In the genomic region with DNA sequence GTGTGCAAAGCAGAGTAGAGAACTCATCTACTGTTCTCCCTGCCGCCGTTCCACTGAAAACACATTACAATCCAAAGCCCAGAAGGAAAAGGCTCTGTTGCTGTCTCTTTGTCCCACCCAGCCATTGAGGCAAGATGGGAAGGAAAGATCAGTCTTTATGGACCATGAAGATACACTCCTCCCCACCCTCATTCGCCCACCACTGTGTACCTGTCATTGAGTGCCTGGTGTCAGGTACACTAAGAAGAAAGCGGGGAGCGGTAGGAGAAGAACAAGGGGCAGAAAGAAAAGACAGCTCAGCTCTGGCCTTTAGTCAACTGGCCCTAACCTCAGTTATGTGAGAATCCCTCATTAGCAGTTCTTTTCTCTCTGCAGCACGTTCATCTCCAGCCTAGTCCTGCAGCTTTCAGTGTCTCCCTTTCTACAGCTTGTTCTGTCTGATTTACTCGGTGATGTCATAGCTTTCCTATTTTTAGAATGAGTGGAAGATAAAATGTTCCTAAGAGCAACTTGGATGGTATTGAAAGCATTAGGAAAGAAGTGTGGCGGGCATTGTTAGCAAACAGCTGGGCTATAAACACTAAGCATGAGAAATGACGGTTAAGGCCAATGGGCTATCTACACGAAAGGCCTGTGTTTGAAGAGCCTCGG, we compare ENCODE assay signal across 7 mouse cellular contexts.
DNase-seq lines count a peak whose midpoint lies in the region; ATAC-seq lines count a peak whose summit lies in the region.

No protein-coding gene starts in this region.

- peak overlapping the region; percentile 73 for H3K27ac ChIP-seq in heart, embryonic 11.5 days (ENCODE audit: low read depth, low read length)
- peak overlapping the region; percentile 22 for H3K27ac ChIP-seq in limb, embryonic 13.5 days

- ATAC-seq in heart, embryonic 11.5 days (replicated peaks; ENCODE audit: insufficient number of reproducible peaks, low FRiP score, low TSS enrichment) = no peak
- no peak for ATAC-seq in limb, embryonic 13.5 days (ENCODE audit: low FRiP score, low read depth)
- ATAC-seq in activated CD4-positive, CD25-positive, alpha-beta regulatory T cell, adult 4 months = no peak

- no peaks in the 10 kb centered on the region for H3K36me3 ChIP-seq in heart, embryonic 11.5 days (ENCODE audit: control insufficient read depth, insufficient read depth, low read length)
- no peaks in the 10 kb centered on the region for H3K36me3 ChIP-seq in limb, embryonic 13.5 days

- no peak overlapping the region for H3K4me2 ChIP-seq in heart, embryonic 11.5 days
- no peak overlapping the region for H3K4me2 ChIP-seq in limb, embryonic 13.5 days (replicated peaks)

- DNase-seq in NIH3T3 (ENCODE audit: low read depth) = peak; percentile 48
- DNase-seq in adipocyte (ENCODE audit: low spot score) = peak; percentile 29
- DNase-seq in layer of hippocampus, adult 18-20 months (ENCODE audit: low spot score in 2 of 2) = no peak
- no peak for DNase-seq in spleen, adult 18-20 months

- H3K4me3 ChIP-seq in heart, embryonic 11.5 days (ENCODE audit: low read depth, low read length) = no peak overlapping the region
- H3K4me3 ChIP-seq in limb, embryonic 13.5 days = no peak overlapping the region

- H3K4me1 ChIP-seq in heart, embryonic 11.5 days (ENCODE audit: control insufficient read depth, insufficient read depth, low read length) = peaks cover 28% of the 10 kb centered on the region
- peaks cover 78% of the 10 kb centered on the region for H3K4me1 ChIP-seq in limb, embryonic 13.5 days

- H3K9ac ChIP-seq in heart, embryonic 11.5 days (ENCODE audit: low read depth, low read length) = no peak overlapping the region
- H3K9ac ChIP-seq in limb, embryonic 13.5 days = no peak overlapping the region

- 52% methylated on average over 11 of the region's 11 CpGs for WGBS in heart, embryonic 11.5 days (ENCODE audit: insufficient replicate concordance)
- WGBS in limb, embryonic 13.5 days = 69% methylated on average over 11 of the region's 11 CpGs

- no peaks in the 10 kb centered on the region for H3K27me3 ChIP-seq in heart, embryonic 11.5 days (ENCODE audit: control insufficient read depth, insufficient read depth, low read length)
- no peaks in the 10 kb centered on the region for H3K27me3 ChIP-seq in limb, embryonic 13.5 days

- H3K9me3 ChIP-seq in heart, embryonic 11.5 days (replicated peaks; ENCODE audit: control insufficient read depth, low read length) = no peaks in the 10 kb centered on the region
- H3K9me3 ChIP-seq in limb, embryonic 13.5 days = no peaks in the 10 kb centered on the region

Comparison
In these comparisons a context has a peak if more than half of its experiments do, and no peak if none do; other contexts are left out.
1. DNase-seq: peak in NIH3T3 (single experiment) and adipocyte (single experiment); none in layer of hippocampus, adult 18-20 months (0 of 2) and spleen, adult 18-20 months (0 of 2).